Mouse (Mus musculus) forebrain, embryonic 14.5 days (tissue): ENCODE data around the gene Tmem132c. TPM values are rescaled to one million over a fixed set of nuclear protein-coding genes. Genes with fewer than 3 reads are reported as not detected.

ENCODE experiments used
- ATAC-seq: fragments of 200-750 bp; cut with Nextera tagmentation; 2 replicates; pipeline ENCODE4 v1.8.0; 2017; ENCODE audit warnings: mild to moderate bottlenecking, moderate library complexity
- DNase-seq: peaks from one replicate; pipeline ENCODE4 v3.0.0-alpha.2; 2015; ENCODE audit warnings: low spot score
- H3K27ac ChIP-seq: fragments of 300-500 bp; sonication (generic); 2 replicates; pipeline ENCODE4 v1.5.1; 2014; ENCODE audit warnings: low read depth, mild to moderate bottlenecking, control low read depth, low read length, moderate library complexity
- H3K27me3 ChIP-seq: fragments of 300-500 bp; sonication (generic); replicated peaks from 2 replicates; pipeline ENCODE4 v1.6.1; 2014; ENCODE audit warnings: low read length, control low read depth, mixed read lengths; ENCODE audit not compliant: control insufficient read depth, insufficient read depth
- H3K36me3 ChIP-seq: fragments of 300-500 bp; sonication (generic); 2 replicates; pipeline ENCODE4 v1.6.1; 2014; ENCODE audit warnings: low read length, control low read depth; ENCODE audit not compliant: control insufficient read depth, insufficient read depth
- H3K4me1 ChIP-seq: fragments of 300-500 bp; sonication (generic); 2 replicates; pipeline ENCODE4 v1.6.1; 2014; ENCODE audit warnings: antibody characterized with exemption, low read length, control low read depth; ENCODE audit not compliant: control insufficient read depth, insufficient read depth
- H3K4me2 ChIP-seq: fragments of 300-500 bp; sonication (generic); 2 replicates; pipeline ENCODE4 v1.6.1; 2014; ENCODE audit warnings: mild to moderate bottlenecking, control low read depth, low read length
- H3K4me3 ChIP-seq: fragments of 300-500 bp; sonication (generic); 2 replicates; pipeline ENCODE4 v1.5.1; 2014; ENCODE audit warnings: low read depth, low read length, control low read depth
- H3K9ac ChIP-seq: fragments of 300-500 bp; sonication (generic); 2 replicates; pipeline ENCODE4 v1.6.1; 2014; ENCODE audit warnings: mild to moderate bottlenecking, low read length, control low read depth, moderate library complexity
- H3K9me3 ChIP-seq: fragments of 300-500 bp; sonication (generic); replicated peaks from 2 replicates; pipeline ENCODE4 v1.6.1; 2016; ENCODE audit warnings: low read length, control low read depth, mixed read lengths; ENCODE audit not compliant: control insufficient read depth
- WGBS: fragments of 180-500 bp; shearing (Covaris S2); extraction: QIAGEN DNeasy Blood & Tissue Kit; methylation state at CpG from one replicate; pipeline ENCODE4 v1.1.7; 2014; 5-methylcytosine and 5-hydroxymethylcytosine counted together
- polyA plus RNA-seq: library from polyadenylated mRNA; unstranded; fragments of >200 nt; fragmentation: Nextera tagmentation; extraction: Ambion mirVana; gene quantifications from 2 replicates; pipeline ENCODE4 v1.2.1, GENCODE M21; 2014

Tmem132c gene
- polyA plus RNA-seq, 1 experiment from 2014 or later, result 6.5 TPM

GRCm38 (mm10) chr5:127365061-127365460 is 123.5 kb downstream of the Tmem132c start:
- H3K36me3 ChIP-seq, result no peaks in the 10 kb centered on the region
- H3K4me2 ChIP-seq, result no peak overlapping the region
- WGBS, result 23% methylated on average over 1 of the region's 1 CpGs
- no peaks in the 10 kb centered on the region for H3K27me3 ChIP-seq
- no peak overlapping the region for H3K27ac ChIP-seq
- no peak overlapping the region for H3K9ac ChIP-seq
- H3K4me3 ChIP-seq, result no peak overlapping the region
- DNase-seq, result no peak
- H3K4me1 ChIP-seq, result 0 out of 2 replicates have a peak, but pooled peaks cover under 1% of the 10 kb centered on the region
- H3K9me3 ChIP-seq, result no peaks in the 10 kb centered on the region
- ATAC-seq, result no peak

GRCm38 (mm10) chr5:127368191-127368590 is 126.6 kb downstream of the Tmem132c start:
- Histone ChIP-seq H3K27me3 (no peaks in the 10 kb centered on the region), H3K9me3 (no peaks in the 10 kb centered on the region), H3K36me3 (no peaks in the 10 kb centered on the region), H3K27ac (no peak overlapping the region), H3K4me1 (peaks cover 7% of the 10 kb centered on the region; the same call in 1 of the 2 replicates), H3K4me3 (no peak overlapping the region), H3K9ac (no peak overlapping the region), H3K4me2 (no peak overlapping the region)
- no peak for DNase-seq
- no peak for ATAC-seq
- WGBS, result 99% methylated on average over 3 of the region's 3 CpGs

- no peaks in the 10 kb centered on the region for H3K9me3 ChIP-seq
- no peaks in the 10 kb centered on the region for H3K27me3 ChIP-seq
- H3K36me3 ChIP-seq, result no peaks in the 10 kb centered on the region
- H3K4me1 ChIP-seq, result peaks cover 7% of the 10 kb centered on the region; the same call in 1 of the 2 replicates
- no peak for DNase-seq
- ATAC-seq, result no peak; the same call in 1 of the 2 replicates
- no peak overlapping the region for H3K4me3 ChIP-seq
- H3K9ac ChIP-seq, result 0 out of 2 replicates have a peak overlapping the region, but pooled peaks have one; percentile 5
- H3K4me2 ChIP-seq, result no peak overlapping the region
- 75% methylated on average over 7 of the region's 7 CpGs for WGBS
- peak overlapping the region; percentile 39; the same call in 1 of the 2 replicates for H3K27ac ChIP-seq
These were observed 128.2 kb downstream of the Tmem132c start for GRCm38 (mm10) chr5:127369812-127370211.

GRCm38 (mm10) chr5:127370503-127370902 is 128.9 kb downstream of the Tmem132c start:
- H3K9me3 ChIP-seq, result no peaks in the 10 kb centered on the region
- no peak overlapping the region for H3K4me3 ChIP-seq
- ATAC-seq (peak; percentile 42; the same call in 1 of the 2 replicates), DNase-seq (peak; percentile 70)
- H3K27ac ChIP-seq, result peak overlapping the region; percentile 39; the same call in 1 of the 2 replicates
- WGBS, result 21% methylated on average over 3 of the region's 3 CpGs
- no peaks in the 10 kb centered on the region for H3K27me3 ChIP-seq
- H3K4me2 ChIP-seq, result no peak overlapping the region; the same call in 1 of the 2 replicates
- H3K9ac ChIP-seq, result peak overlapping the region; percentile 5; the same call in 1 of the 2 replicates
- no peaks in the 10 kb centered on the region for H3K36me3 ChIP-seq
- H3K4me1 ChIP-seq, result peaks cover 7% of the 10 kb centered on the region; the same call in 1 of the 2 replicates

GRCm38 (mm10) chr5:127374251-127374650 is 132.6 kb downstream of the Tmem132c start:
- Histone ChIP-seq H3K27ac (no peak overlapping the region), H3K27me3 (no peaks in the 10 kb centered on the region), H3K9ac (no peak overlapping the region), H3K36me3 (no peaks in the 10 kb centered on the region), H3K4me3 (no peak overlapping the region), H3K4me1 (peaks cover 7% of the 10 kb centered on the region; the same call in 1 of the 2 replicates), H3K4me2 (no peak overlapping the region), H3K9me3 (no peaks in the 10 kb centered on the region)
- ATAC-seq, result no peak
- WGBS, result 92% methylated on average over 9 of the region's 9 CpGs
- no peak for DNase-seq

GRCm38 (mm10) chr5:127375654-127376053 is 134.0 kb downstream of the Tmem132c start:
- no peak for DNase-seq
- Histone ChIP-seq H3K4me3 (no peak overlapping the region), H3K9me3 (no peaks in the 10 kb centered on the region), H3K27me3 (no peaks in the 10 kb centered on the region), H3K4me2 (no peak overlapping the region), H3K9ac (no peak overlapping the region), H3K4me1 (peaks cover 1% of the 10 kb centered on the region; the same call in 1 of the 2 replicates), H3K27ac (no peak overlapping the region), H3K36me3 (no peaks in the 10 kb centered on the region)
- no peak for ATAC-seq
- 91% methylated on average over 3 of the region's 3 CpGs for WGBS

GRCm38 (mm10) chr5:127378521-127378920 is 136.9 kb downstream of the Tmem132c start:
- Histone ChIP-seq H3K4me2 (no peak overlapping the region), H3K27me3 (no peaks in the 10 kb centered on the region), H3K36me3 (no peaks in the 10 kb centered on the region), H3K4me1 (peaks cover 12% of the 10 kb centered on the region), H3K9ac (no peak overlapping the region), H3K27ac (0 out of 2 replicates have a peak overlapping the region, but pooled peaks have one; percentile 1), H3K4me3 (no peak overlapping the region), H3K9me3 (no peaks in the 10 kb centered on the region)
- DNase-seq, result peak; percentile 79
- 22% methylated on average over 5 of the region's 5 CpGs for WGBS
- 0 out of 2 replicates have a peak, but pooled peaks have one; percentile 7 for ATAC-seq

- H3K4me3 ChIP-seq, result no peak overlapping the region
- no peaks in the 10 kb centered on the region for H3K9me3 ChIP-seq
- 66% methylated on average over 2 of the region's 2 CpGs for WGBS
- H3K27ac ChIP-seq, result no peak overlapping the region
- peaks cover 12% of the 10 kb centered on the region for H3K4me1 ChIP-seq
- no peak overlapping the region for H3K4me2 ChIP-seq
- no peaks in the 10 kb centered on the region for H3K27me3 ChIP-seq
- ATAC-seq (no peak), DNase-seq (no peak)
- no peak overlapping the region for H3K9ac ChIP-seq
- H3K36me3 ChIP-seq, result no peaks in the 10 kb centered on the region
These were observed 137.7 kb downstream of the Tmem132c start for GRCm38 (mm10) chr5:127379351-127379750.

- ATAC-seq (peak; percentile 58; the same call in 1 of the 2 replicates), DNase-seq (peak; percentile 76)
- H3K4me1 ChIP-seq, result peaks cover 12% of the 10 kb centered on the region
- no peaks in the 10 kb centered on the region for H3K27me3 ChIP-seq
- H3K9me3 ChIP-seq, result no peaks in the 10 kb centered on the region
- H3K27ac ChIP-seq, result no peak overlapping the region
- no peak overlapping the region for H3K9ac ChIP-seq
- H3K4me3 ChIP-seq, result no peak overlapping the region
- WGBS, result 16% methylated on average over 4 of the region's 4 CpGs
- no peaks in the 10 kb centered on the region for H3K36me3 ChIP-seq
- H3K4me2 ChIP-seq, result no peak overlapping the region
These were observed 139.6 kb downstream of the Tmem132c start for GRCm38 (mm10) chr5:127381216-127381615.
